ENCODE assay signal across 24 mouse cellular contexts in the genomic region with DNA sequence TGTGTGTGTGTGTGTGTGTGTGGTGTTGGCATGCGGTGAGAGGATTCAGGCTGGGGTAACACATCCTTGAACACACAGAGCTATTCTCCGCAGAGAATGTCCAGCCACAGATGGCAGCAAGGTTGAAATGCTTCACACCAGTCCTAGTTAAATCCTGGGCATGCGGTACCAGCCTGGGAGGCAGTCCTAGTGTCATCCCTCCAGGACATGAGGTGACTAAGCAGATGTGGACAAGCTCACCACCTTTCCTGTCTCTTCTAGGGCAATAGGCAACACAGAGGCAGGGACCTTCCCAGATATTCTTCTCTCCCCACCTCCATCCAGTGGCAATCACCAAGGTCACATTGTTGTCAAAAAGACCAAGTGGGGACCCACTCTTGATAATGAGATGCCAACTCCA. TPM values are rescaled to one million over a fixed set of nuclear protein-coding genes. Genes with fewer than 3 reads are reported as not detected.
A peak's percentile ranks its signal among the peaks of the same experiment; 100 is the strongest.
DNase-seq lines count a peak whose midpoint lies in the region; ATAC-seq and TF ChIP-seq lines count a peak whose summit lies in the region.
"Had no signal": no experiment of that assay in that cellular context is flagged by ENCODE, and none has a peak within 500 bp of the region (broad histone marks: within the 10 kb centered on the region; RNA-seq: fewer than 3 reads in every experiment).

No protein-coding gene starts in this region.

- no peak for ATAC-seq in embryonic facial prominence, embryonic 13.5 days (ENCODE audit: insufficient number of reproducible peaks, insufficient read depth, low FRiP score, low TSS enrichment, low read depth)
- ATAC-seq in liver, embryonic 13.5 days (ENCODE audit: low read depth) = no peak; the same call in 1 of the 2 replicates
- no peak for ATAC-seq in liver, postnatal 0 days
- ATAC-seq in liver, embryonic 16.5 days (ENCODE audit: low read depth) = peak; percentile 41; the same call in 1 of the 2 replicates
- ATAC-seq: CD4-positive, CD25-positive, alpha-beta regulatory T cell, adult 4 months; forebrain, embryonic 14.5 days had no signal

- H3K27ac ChIP-seq in embryonic facial prominence, embryonic 13.5 days = no peak overlapping the region
- H3K27ac ChIP-seq in embryonic facial prominence, embryonic 10.5 days (replicated peaks) = no peak overlapping the region
- H3K27ac ChIP-seq in liver, embryonic 13.5 days = no peak overlapping the region
- no peak overlapping the region for H3K27ac ChIP-seq in liver, postnatal 0 days (ENCODE audit: low read depth)
- H3K27ac ChIP-seq in MEL (ENCODE audit: control insufficient read depth, low read depth, low read length) = peak overlapping the region; percentile 50
- H3K27ac ChIP-seq in liver, embryonic 16.5 days (ENCODE audit: low read length) = no peak overlapping the region
- H3K27ac ChIP-seq: embryonic facial prominence, embryonic 15.5 days; forebrain, embryonic 10.5 days; heart, adult 2 months; heart, embryonic 13.5 days; hindbrain, embryonic 15.5 days had no signal

- peaks cover 4% of the 10 kb centered on the region; the same call in 1 of the 2 replicates for H3K27me3 ChIP-seq in embryonic facial prominence, embryonic 13.5 days
- H3K27me3 ChIP-seq in embryonic facial prominence, embryonic 10.5 days (replicated peaks; ENCODE audit: low read depth, poor library complexity, severe bottlenecking) = peaks cover 20% of the 10 kb centered on the region
- H3K27me3 ChIP-seq in liver, embryonic 13.5 days = peaks cover 69% of the 10 kb centered on the region
- no peaks in the 10 kb centered on the region for H3K27me3 ChIP-seq in liver, postnatal 0 days (ENCODE audit: insufficient read depth, low read length)
- no peaks in the 10 kb centered on the region for H3K27me3 ChIP-seq in MEL (ENCODE audit: control insufficient read depth in 1 of 2, insufficient read depth in 2 of 2, low read length in 2 of 2)
- peaks cover 10% of the 10 kb centered on the region for H3K27me3 ChIP-seq in liver, embryonic 16.5 days (ENCODE audit: control insufficient read depth, insufficient read depth, low read depth, low read length)
- H3K27me3 ChIP-seq: embryonic facial prominence, embryonic 15.5 days; hindbrain, embryonic 15.5 days had no signal

- no peak for TF ChIP-seq POLR2A in MEL (IDR thresholded peaks at IDR 0.05; ENCODE audit: control insufficient read depth in 1 of 2, insufficient read depth in 1 of 2, low read depth in 1 of 2, low read length in 2 of 2, poor library complexity in 1 of 2)

- TF ChIP-seq EP300 in liver, postnatal 0 days (IDR thresholded peaks at IDR 0.05; ENCODE audit: low read depth) = no peak
- no peak for TF ChIP-seq EP300 in MEL (IDR thresholded peaks at IDR 0.05; ENCODE audit: low read depth in 1 of 2, low read length in 2 of 2)

- no peaks in the 10 kb centered on the region for H3K9me3 ChIP-seq in embryonic facial prominence, embryonic 13.5 days
- no peaks in the 10 kb centered on the region for H3K9me3 ChIP-seq in embryonic facial prominence, embryonic 10.5 days
- H3K9me3 ChIP-seq in liver, embryonic 13.5 days (replicated peaks) = no peaks in the 10 kb centered on the region
- H3K9me3 ChIP-seq in liver, postnatal 0 days (ENCODE audit: low read length) = no peaks in the 10 kb centered on the region
- no peaks in the 10 kb centered on the region for H3K9me3 ChIP-seq in MEL (replicated peaks; ENCODE audit: insufficient read depth, low read length)
- no peaks in the 10 kb centered on the region for H3K9me3 ChIP-seq in liver, embryonic 16.5 days (replicated peaks; ENCODE audit: control insufficient read depth, low read length)
- H3K9me3 ChIP-seq: embryonic facial prominence, embryonic 15.5 days; forebrain, embryonic 10.5 days; G1E; heart, embryonic 13.5 days; hindbrain, embryonic 15.5 days had no signal

- peaks cover 17% of the 10 kb centered on the region for H3K4me1 ChIP-seq in embryonic facial prominence, embryonic 13.5 days
- H3K4me1 ChIP-seq in embryonic facial prominence, embryonic 10.5 days = peaks cover 30% of the 10 kb centered on the region
- H3K4me1 ChIP-seq in liver, embryonic 13.5 days (replicated peaks) = peaks cover 29% of the 10 kb centered on the region
- 0 out of 2 replicates have a peak, but pooled peaks cover 2% of the 10 kb centered on the region for H3K4me1 ChIP-seq in liver, postnatal 0 days (ENCODE audit: insufficient read depth)
- peaks cover 3 to 28% of the 10 kb centered on the region in 2 experiments for H3K4me1 ChIP-seq in MEL (ENCODE audit: control insufficient read depth in 1 of 2, insufficient read depth in 2 of 2, low read length in 2 of 2)
- H3K4me1 ChIP-seq in liver, embryonic 16.5 days (ENCODE audit: control insufficient read depth, low read depth, low read length) = peaks cover 10% of the 10 kb centered on the region
- H3K4me1 ChIP-seq: embryonic facial prominence, embryonic 15.5 days had no signal

- no peak for DNase-seq in embryonic facial prominence, embryonic 10.5 days (ENCODE audit: low spot score)
- no peak for DNase-seq in liver, embryonic 13.5 days
- DNase-seq in liver, postnatal 0 days = no peak
- DNase-seq in MEL (ENCODE audit: low read depth, low spot score) = no peak
- DNase-seq in frontal cortex, postnatal 14 days (ENCODE audit: low spot score in 2 of 2) = no peak
- no peak for DNase-seq in gastrocnemius, adult 18-20 months (ENCODE audit: low spot score)
- DNase-seq: adrenal gland, postnatal 10 days; B cell, adult 2 months; cerebellum, adult 11-12 months; cerebellum, adult 9-10 months; cerebellum, postnatal 25 days; gastrocnemius, postnatal 14 days; heart, adult 2 months; heart, postnatal 36 days had no signal

- WGBS in embryonic facial prominence, embryonic 13.5 days = 85% methylated on average over 3 of the region's 3 CpGs
- 91% methylated on average over 3 of the region's 3 CpGs for WGBS in embryonic facial prominence, embryonic 10.5 days
- WGBS in liver, embryonic 13.5 days (ENCODE audit: insufficient replicate concordance) = 55% methylated on average over 3 of the region's 3 CpGs
- 94% methylated on average over 2 of the region's 3 CpGs for WGBS in liver, postnatal 0 days (ENCODE audit: insufficient replicate concordance)
- WGBS in liver, embryonic 16.5 days (ENCODE audit: insufficient replicate concordance) = 59% methylated on average over 3 of the region's 3 CpGs

- no peak overlapping the region for H3K4me3 ChIP-seq in embryonic facial prominence, embryonic 13.5 days
- H3K4me3 ChIP-seq in embryonic facial prominence, embryonic 10.5 days = no peak overlapping the region
- H3K4me3 ChIP-seq in liver, embryonic 13.5 days (replicated peaks) = no peak overlapping the region
- H3K4me3 ChIP-seq in liver, postnatal 0 days (ENCODE audit: low read depth, low read length) = no peak overlapping the region
- no peak overlapping the region for H3K4me3 ChIP-seq in MEL (ENCODE audit: control insufficient read depth in 1 of 2, insufficient read depth in 1 of 2, low read depth in 2 of 2, low read length in 2 of 2)
- H3K4me3 ChIP-seq in liver, embryonic 16.5 days (ENCODE audit: low read depth, low read length) = no peak overlapping the region
- H3K4me3 ChIP-seq: embryonic facial prominence, embryonic 15.5 days; erythroblast, embryonic 14.5 days; forebrain, embryonic 10.5 days; heart, adult 2 months; heart, embryonic 13.5 days; hindbrain, embryonic 15.5 days had no signal

- no peak for TF ChIP-seq CTCF in liver, postnatal 0 days (IDR thresholded peaks at IDR 0.05; ENCODE audit: low read depth)
- no peak for TF ChIP-seq CTCF in MEL (IDR thresholded peaks at IDR 0.05 in 2 of 3, conservative IDR thresholded peaks at IDR 0.05 in 1 of 3; ENCODE audit: control insufficient read depth in 1 of 3, insufficient read depth in 1 of 3, low read depth in 2 of 3, low read length in 3 of 3, poor library complexity in 1 of 3, severe bottlenecking in 1 of 3)

- H3K36me3 ChIP-seq in embryonic facial prominence, embryonic 13.5 days = no peaks in the 10 kb centered on the region
- no peaks in the 10 kb centered on the region for H3K36me3 ChIP-seq in embryonic facial prominence, embryonic 10.5 days (replicated peaks)
- no peaks in the 10 kb centered on the region for H3K36me3 ChIP-seq in liver, embryonic 13.5 days
- H3K36me3 ChIP-seq in liver, postnatal 0 days (replicated peaks; ENCODE audit: insufficient read depth, low read length) = no peaks in the 10 kb centered on the region
- peaks cover 0 to 9% of the 10 kb centered on the region in 2 experiments; a peak in 2 of 4 replicates for H3K36me3 ChIP-seq in MEL (ENCODE audit: control insufficient read depth in 1 of 2, insufficient read depth in 2 of 2, low read length in 2 of 2)
- no peaks in the 10 kb centered on the region for H3K36me3 ChIP-seq in liver, embryonic 16.5 days (ENCODE audit: control insufficient read depth, insufficient read depth)
- H3K36me3 ChIP-seq: embryonic facial prominence, embryonic 15.5 days; forebrain, embryonic 10.5 days; G1E; heart, embryonic 13.5 days; hindbrain, embryonic 15.5 days had no signal

- no peak for TF ChIP-seq RAD21 in MEL (IDR thresholded peaks at IDR 0.05; ENCODE audit: low read depth, low read length)

- peak overlapping the region; percentile 21; the same call in 1 of the 2 replicates for H3K9ac ChIP-seq in embryonic facial prominence, embryonic 13.5 days
- H3K9ac ChIP-seq in liver, embryonic 13.5 days = no peak overlapping the region
- no peak overlapping the region for H3K9ac ChIP-seq in liver, postnatal 0 days (replicated peaks)
- H3K9ac ChIP-seq in MEL (ENCODE audit: control insufficient read depth, low read depth, low read length, poor library complexity, severe bottlenecking) = no peak overlapping the region
- no peak overlapping the region for H3K9ac ChIP-seq in liver, embryonic 16.5 days (ENCODE audit: low read depth, low read length)
- H3K9ac ChIP-seq: embryonic facial prominence, embryonic 15.5 days; heart, embryonic 13.5 days; hindbrain, embryonic 15.5 days had no signal

- no peaks in the 10 kb centered on the region for H3K79me2 ChIP-seq in MEL (ENCODE audit: control insufficient read depth, insufficient read depth, low read length, poor library complexity)

- no peak overlapping the region for H3K4me2 ChIP-seq in embryonic facial prominence, embryonic 13.5 days
- H3K4me2 ChIP-seq in liver, embryonic 13.5 days = peak overlapping the region; percentile 1
- no peak overlapping the region for H3K4me2 ChIP-seq in liver, postnatal 0 days (ENCODE audit: low read depth, low read length)
- H3K4me2 ChIP-seq in liver, embryonic 16.5 days (ENCODE audit: low read depth, low read length) = no peak overlapping the region; the same call in 1 of the 2 replicates
- H3K4me2 ChIP-seq: embryonic facial prominence, embryonic 15.5 days; heart, embryonic 13.5 days; hindbrain, embryonic 15.5 days had no signal

RNA-seq across cellular contexts. Expression of gene Kcnb1, which starts 47.7 kb away (rescaled TPM):
- 1.1 and 1.2 TPM in 2 replicates for polyA plus RNA-seq in embryonic facial prominence, embryonic 13.5 days (2015; fragmentation: Nextera tagmentation; extraction: Ambion mirVana)
- 0.40 and 0.52 TPM in 2 replicates for polyA plus RNA-seq in embryonic facial prominence, embryonic 10.5 days (2016; fragmentation: Nextera tagmentation; extraction: Ambion mirVana)
- polyA plus RNA-seq in liver, embryonic 13.5 days (2015; fragmentation: Nextera tagmentation; extraction: Ambion mirVana) = 0.16 and 0.25 TPM in 2 replicates
- 0.11 and 0.21 TPM in 2 replicates for polyA plus RNA-seq in liver, postnatal 0 days (2015; fragmentation: Nextera tagmentation; extraction: Ambion mirVana)
- 0.39 and 0.69 TPM in 2 replicates for total RNA-seq in MEL (2012; rRNA removed)
- 1 to 10 TPM in 1 of 2 experiments, not detected in 1; 3.6 TPM for polyA plus RNA-seq in MEL (2012; ENCODE audit: insufficient read depth in 1 of 2, insufficient read length in 2 of 2, low read depth in 1 of 2, low replicate concordance in 2 of 2, missing spikeins in 1 of 2)
- polyA plus RNA-seq in liver, embryonic 16.5 days (2015; fragmentation: Nextera tagmentation; extraction: Ambion mirVana) = 0.14 and 0.16 TPM in 2 replicates
- 10 to 100 TPM; 22.2 to 25.8 TPM for total RNA-seq in gastrocnemius, adult 18-20 months (2021)
- polyA plus RNA-seq: erythroblast, embryonic 14.5 days; G1E had no signal
